Mouse (Mus musculus) ES-E14 (cell line): ENCODE results near the gene Gm17482.

ENCODE experiments used
- CHD2 ChIP-seq: IDR thresholded peaks from 2 replicates; pipeline ENCODE4 v1.6.1; 2014; ENCODE audit warnings: mild to moderate bottlenecking, low read depth, low read length, inconsistent platforms
- HCFC1 ChIP-seq: IDR thresholded peaks from 2 replicates; pipeline ENCODE4 v1.6.1; 2012; ENCODE audit warnings: low read length, inconsistent platforms, borderline replicate concordance; ENCODE audit not compliant: insufficient read depth
- MAFK ChIP-seq: IDR thresholded peaks from 2 replicates; pipeline ENCODE4 v1.6.1; 2014; ENCODE audit warnings: mild to moderate bottlenecking, low read depth, low read length, inconsistent platforms; ENCODE audit not compliant: insufficient read depth
- ZC3H11A ChIP-seq: IDR thresholded peaks from 2 replicates; pipeline ENCODE4 v1.6.1; 2012; ENCODE audit warnings: low read depth, mild to moderate bottlenecking, inconsistent platforms, low read length, borderline replicate concordance
- ZNF384 ChIP-seq: IDR thresholded peaks from 2 replicates; pipeline ENCODE4 v1.6.1; 2012; ENCODE audit warnings: low read depth, low read length, inconsistent platforms

DNA sequence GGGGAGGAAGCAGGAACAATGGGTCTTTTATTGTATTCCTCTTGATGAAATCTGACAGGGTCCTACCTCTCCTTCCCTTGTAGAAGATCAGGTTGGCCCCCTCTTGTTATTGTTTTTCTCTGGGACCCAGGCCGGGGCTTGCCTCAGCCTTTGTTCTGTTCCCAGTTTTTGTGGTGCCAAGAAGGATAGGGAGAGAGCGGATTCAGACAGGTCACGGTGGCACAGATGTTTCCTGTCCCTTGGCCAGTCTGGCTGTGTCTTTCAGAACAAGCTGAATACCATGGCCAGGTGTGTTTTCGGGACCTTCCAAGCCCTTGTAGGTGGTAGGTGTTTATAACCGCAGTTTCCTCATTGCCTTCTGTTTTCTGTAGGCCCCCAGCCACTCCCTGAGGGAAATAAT, 14.0 kb upstream of the Gm17482 start:
- TF ChIP-seq ZC3H11A (no peak), HCFC1 (no peak), ZNF384 (no peak), MAFK (no peak), CHD2 (no peak)
